Mouse (Mus musculus) embryonic fibroblast, embryonic 13.5 days (primary cell): Measurements from ENCODE around the gene Smg6.

Source experiments
- CTCF ChIP-seq: IDR thresholded peaks from 2 replicates; pipeline ENCODE4 v1.5.1; 2011; ENCODE audit warnings: mild to moderate bottlenecking, control low read depth, low read length, moderate library complexity, borderline replicate concordance; ENCODE audit not compliant: insufficient read depth
- POLR2A ChIP-seq: IDR thresholded peaks from 2 replicates; pipeline ENCODE4 v1.6.1; 2011; ENCODE audit warnings: low read depth, mild to moderate bottlenecking, control low read depth, low read length, moderate library complexity

- TF ChIP-seq POLR2A: no peak
- TF ChIP-seq CTCF: no peak
These were observed 230.8 kb downstream of the Smg6 start for GRCm38 (mm10) chr11:75156416-75156815.
